Mouse (Mus musculus) right cerebral cortex, adult 2 months (tissue): ENCODE results near the gene 9430015G10Rik.

Source experiments
- DNase-seq, 2 experiments: peaks; one replicate each; pipeline ENCODE4 v3.0.0; 2021 to 2022; ENCODE audit warnings: low spot score in 2 of 2

9430015G10Rik gene

GRCm38 (mm10) chr4:156109570-156110331, at the start of gene 9430015G10Rik:
TSS of gene 9430015G10Rik (plus strand) at chr4:156109982.
- peak; percentile 99 for DNase-seq

DNA sequence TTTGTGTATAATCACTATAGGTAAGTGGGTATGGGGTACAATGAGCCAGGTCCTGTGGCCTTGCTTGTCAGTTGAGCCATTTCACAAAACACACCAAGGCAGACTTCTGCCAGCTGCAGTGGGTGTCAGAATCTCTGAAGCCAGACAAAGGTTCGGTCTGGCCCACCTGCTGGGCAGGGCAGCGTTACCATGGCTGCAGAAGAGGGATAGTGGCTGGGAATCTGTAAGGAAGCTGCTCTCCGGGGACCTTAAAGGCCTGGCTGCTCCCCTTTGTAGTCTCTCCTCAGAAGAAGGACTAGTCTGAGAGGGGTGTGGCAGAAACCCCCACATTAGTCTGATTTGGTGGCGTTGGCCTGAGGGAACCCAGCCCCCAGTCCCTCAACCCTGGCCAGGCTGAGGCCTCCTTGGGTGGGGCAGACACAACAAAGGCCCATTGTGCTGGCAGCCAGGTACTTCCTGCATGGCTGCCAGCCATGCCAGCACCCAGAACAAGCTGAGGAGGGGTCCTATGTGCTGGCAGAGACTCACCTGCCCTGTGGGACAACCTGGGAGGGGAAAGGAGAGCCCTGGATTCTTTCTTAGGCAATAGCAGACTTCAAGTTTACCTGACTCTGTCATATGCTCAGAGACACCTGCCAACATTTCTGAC, 45.8 kb upstream of the 9430015G10Rik start:
- DNase-seq, result no peak

- DNase-seq, result no peak
Measured at GRCm38 (mm10) chr4:156064510-156064897, 45.3 kb upstream of the 9430015G10Rik start.

GRCm38 (mm10) chr4:156065156-156065894, 44.5 kb upstream of the 9430015G10Rik start:
- no peak for DNase-seq

GRCm38 (mm10) chr4:156067256-156067949, 42.4 kb upstream of the 9430015G10Rik start:
- no peak for DNase-seq

DNA sequence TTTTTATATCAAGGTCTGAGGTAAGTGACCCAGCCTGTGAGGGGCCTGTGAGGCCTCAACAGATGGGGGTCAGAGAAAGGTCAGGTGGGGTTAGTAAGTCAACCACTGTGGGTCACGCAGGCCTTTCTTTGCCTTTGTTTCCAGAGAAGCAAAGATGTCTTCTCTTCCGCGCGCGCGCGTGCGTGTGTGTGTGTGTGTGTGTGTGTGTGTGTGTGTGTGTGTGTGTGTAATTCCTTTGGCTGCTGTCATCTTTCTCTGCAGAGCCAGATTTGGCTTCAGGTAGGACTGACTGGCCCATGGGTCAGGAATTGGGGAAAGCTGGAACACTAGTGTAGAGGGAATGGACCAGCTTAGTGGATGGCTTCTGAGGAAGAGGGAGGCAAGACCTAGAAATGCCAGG, 40.1 kb upstream of the 9430015G10Rik start:
- no peak for DNase-seq

- no peak for DNase-seq
Measured at GRCm38 (mm10) chr4:156070276-156070675, 39.5 kb upstream of the 9430015G10Rik start.

GRCm38 (mm10) chr4:156070716-156071115, 39.1 kb upstream of the 9430015G10Rik start:
- no peak for DNase-seq

DNA sequence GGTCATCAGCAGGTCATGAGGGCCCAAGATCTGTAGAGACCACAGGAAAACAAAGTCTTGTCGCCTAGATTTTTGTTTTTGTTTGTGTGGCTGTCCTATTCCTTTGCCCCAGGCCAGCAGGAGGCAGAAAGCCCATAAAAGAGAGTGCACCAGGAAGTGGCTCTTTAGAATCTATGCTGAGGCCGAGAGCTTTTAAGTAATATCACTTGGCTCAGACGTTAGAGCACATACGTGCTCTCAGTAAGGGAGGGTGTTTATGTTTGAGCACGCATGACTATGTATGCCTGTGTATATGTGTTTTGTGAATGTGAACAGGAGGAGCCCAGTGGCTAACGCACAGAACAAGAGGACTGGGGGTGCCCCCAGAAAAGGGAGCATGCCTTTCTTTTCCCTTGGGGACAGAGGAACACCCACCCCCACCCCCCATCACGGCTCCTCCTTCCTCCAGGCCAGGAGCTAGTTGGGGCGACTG, 32.8 kb upstream of the 9430015G10Rik start:
- no peak for DNase-seq

GRCm38 (mm10) chr4:156077499-156078301, 32.1 kb upstream of the 9430015G10Rik start:
- DNase-seq, result no peak

DNA sequence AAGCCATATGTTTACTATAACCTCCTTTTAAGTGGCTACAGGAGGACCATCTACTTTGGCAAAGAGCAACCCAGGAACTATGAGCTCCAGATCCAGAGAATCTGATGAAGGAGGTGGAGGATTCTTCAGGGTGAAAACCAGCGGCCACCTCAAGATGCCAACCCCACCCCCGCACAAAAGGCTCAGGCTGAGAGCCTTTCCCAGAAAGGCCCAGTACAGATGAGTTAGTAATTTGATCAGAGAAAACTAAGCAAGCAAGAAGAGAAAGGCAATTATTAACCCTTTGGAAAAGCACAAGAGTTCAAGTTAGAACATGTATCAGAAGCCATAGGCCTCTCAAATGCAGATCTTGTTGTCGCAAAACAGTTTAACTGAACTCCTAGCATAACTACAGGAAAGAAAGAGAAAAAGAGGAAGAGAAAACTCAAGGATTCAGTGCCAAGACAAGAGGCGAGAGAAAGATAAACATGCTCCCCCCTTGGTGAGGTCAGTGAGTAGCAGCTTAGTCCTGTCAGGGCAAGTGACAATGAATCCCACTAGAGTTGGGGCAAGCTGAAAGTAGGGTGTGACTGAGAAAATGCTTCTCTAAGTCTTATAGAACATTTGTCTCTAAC, 27.1 kb upstream of the 9430015G10Rik start:
- DNase-seq, result no peak

- no peak for DNase-seq
Measured at GRCm38 (mm10) chr4:156083348-156083747, 26.4 kb upstream of the 9430015G10Rik start.

- DNase-seq, result no peak
Measured at GRCm38 (mm10) chr4:156084096-156084879, 25.5 kb upstream of the 9430015G10Rik start.

GRCm38 (mm10) chr4:156085256-156085655, 24.5 kb upstream of the 9430015G10Rik start:
- DNase-seq, result no peak

DNA sequence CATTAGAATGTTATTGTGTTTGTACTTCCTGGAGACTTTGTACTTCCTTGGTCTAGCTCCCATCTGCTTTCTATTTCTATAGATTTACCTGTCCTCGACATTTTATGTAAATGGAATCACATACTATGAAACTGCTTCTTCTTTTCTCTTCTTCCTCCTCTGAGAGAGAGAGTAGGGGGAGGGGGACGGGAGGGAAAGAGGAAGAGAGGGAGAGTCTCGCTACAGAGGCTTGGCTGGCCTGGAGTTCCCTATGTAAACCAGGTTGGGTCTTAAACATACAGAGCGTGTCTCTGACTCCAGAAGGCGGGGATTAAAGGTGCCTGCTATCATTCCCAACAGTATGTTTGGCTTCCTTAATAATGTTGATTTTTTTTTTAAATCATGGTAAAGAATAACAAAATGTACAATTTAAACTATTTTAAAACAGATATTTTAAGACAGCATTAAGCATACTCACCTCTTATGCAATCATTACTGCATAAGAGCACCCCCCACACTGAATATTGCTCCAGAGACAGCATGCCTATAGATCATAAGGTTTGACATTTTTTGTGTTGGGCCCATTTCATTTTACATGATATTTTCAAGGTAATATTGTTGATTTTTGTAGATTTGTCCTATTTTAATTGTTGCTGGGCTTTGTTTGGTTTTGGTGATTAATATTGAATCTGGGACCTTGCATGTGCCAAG, 22.2 kb upstream of the 9430015G10Rik start:
- DNase-seq, result no peak

GRCm38 (mm10) chr4:156091236-156091635, 18.5 kb upstream of the 9430015G10Rik start:
- DNase-seq, result no peak

- no peak for DNase-seq
Measured at GRCm38 (mm10) chr4:156092765-156093164, 17.0 kb upstream of the 9430015G10Rik start.

- DNase-seq, result no peak
Measured at GRCm38 (mm10) chr4:156093758-156094157, 16.0 kb upstream of the 9430015G10Rik start.

GRCm38 (mm10) chr4:156096191-156096590, 13.6 kb upstream of the 9430015G10Rik start:
- DNase-seq, result no peak
